Mouse (Mus musculus) spleen, adult 2 months (tissue): ENCODE measurements around the gene Olfr1200. TPM values are rescaled to one million over a fixed set of nuclear protein-coding genes. Genes with fewer than 3 reads are reported as not detected.

Experiments
- DNase-seq, 2 experiments: peaks; one replicate each; pipeline versions ENCODE4 v3.0.0 to v3.0.0-alpha.2; 2012 to 2021; ENCODE audit warnings: low spot score in 2 of 2, low read depth in 1 of 2
- H3K27ac ChIP-seq: fragments of 200-500 bp; 2 replicates; pipeline ENCODE4 v1.5.1; 2012; ENCODE audit warnings: low read length, inconsistent platforms; ENCODE audit not compliant: insufficient read depth
- H3K27me3 ChIP-seq: fragments of 200-500 bp; 2 replicates; pipeline ENCODE4 v1.6.1; 2012; ENCODE audit warnings: mild to moderate bottlenecking, moderate library complexity, low read length, inconsistent platforms; ENCODE audit not compliant: control insufficient read depth, insufficient read depth
- H3K36me3 ChIP-seq: fragments of 200-500 bp; 2 replicates; pipeline ENCODE4 v1.6.1; 2012; ENCODE audit warnings: mild to moderate bottlenecking, low read length, inconsistent platforms; ENCODE audit not compliant: control insufficient read depth, insufficient read depth
- H3K4me1 ChIP-seq: fragments of 200-500 bp; 2 replicates; pipeline ENCODE4 v1.6.1; 2011; ENCODE audit warnings: inconsistent platforms; ENCODE audit not compliant: control insufficient read depth, insufficient read depth, insufficient read length
- H3K4me3 ChIP-seq: fragments of 200-500 bp; 2 replicates; pipeline ENCODE4 v1.5.1; 2011; ENCODE audit warnings: mild to moderate bottlenecking, inconsistent platforms; ENCODE audit not compliant: insufficient read depth, insufficient read length; ENCODE audit errors: extremely low read depth
- CTCF ChIP-seq: fragments of 200-500 bp; IDR thresholded peaks from 2 replicates; pipeline ENCODE4 v1.5.1; 2011; ENCODE audit warnings: mild to moderate bottlenecking, inconsistent platforms; ENCODE audit not compliant: insufficient read depth, insufficient read length, insufficient replicate concordance; ENCODE audit errors: extremely low read depth
- POLR2A ChIP-seq: fragments of 200-500 bp; IDR thresholded peaks from 2 replicates; pipeline ENCODE4 v1.6.1; 2011; ENCODE audit warnings: low read depth, low read length, inconsistent platforms
- WGBS: fragments of 180-500 bp; shearing (Covaris S2); methylation state at CpG from one replicate; pipeline ENCODE4 v1.1.7; 2018; 5-methylcytosine and 5-hydroxymethylcytosine counted together
- polyA plus RNA-seq: library from polyadenylated mRNA; depleted of rRNA; stranded (reverse); fragments of >200 nt; gene quantifications from 2 replicates; pipeline ENCODE4 v1.2.3, GENCODE M21; 2012; rRNA removed

The Olfr1200 gene
- not detected in 2 replicates for polyA plus RNA-seq

GRCm38 (mm10) chr2:88770388-88770787, at the start of gene Olfr1200:
Gene Olfr1200, minus strand, starts transcription at chr2:88770488.
- H3K27me3 ChIP-seq = no peaks in the 10 kb centered on the region
- WGBS = 80% methylated on average over 2 of the region's 2 CpGs

DNA sequence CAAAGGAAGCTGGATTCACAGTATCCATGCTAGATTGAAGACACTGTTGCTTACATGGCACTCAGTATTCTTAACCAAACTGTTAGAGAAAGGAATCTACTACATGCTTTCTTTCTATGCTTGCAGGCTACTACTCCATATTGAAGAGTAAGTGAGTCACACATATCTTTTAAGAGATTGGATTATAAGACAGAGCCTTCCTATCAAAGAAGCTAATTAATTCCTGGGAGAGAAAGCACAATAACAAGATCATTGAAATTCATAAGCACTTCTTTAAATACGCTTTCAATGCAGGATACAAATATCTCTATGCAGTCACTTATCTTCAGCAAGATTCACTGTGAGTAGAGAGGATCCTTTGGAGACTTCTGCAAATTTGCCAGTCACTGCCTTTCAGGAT, 43.9 kb upstream of the Olfr1200 start, which contains the start of gene Olfr1202:
Gene Olfr1202, plus strand, starts transcription at position 301 of the 400 bp plus-strand sequence.
- Histone ChIP-seq H3K4me1 (no peaks in the 10 kb centered on the region), H3K4me3 (no peak within 1 kb of the TSS), H3K27me3 (no peaks in the 10 kb centered on the region), H3K27ac (no peak within 1 kb of the TSS), H3K36me3 (no peaks in the 10 kb centered on the region)
- DNase-seq = no peak
- 78% methylated on average over 1 of the region's 1 CpGs for WGBS
- TF ChIP-seq CTCF = no peak
- TF ChIP-seq POLR2A = no peak

More at GRCm38 (mm10) chr2:88770388-88770787, at the start of gene Olfr1200:
- Histone ChIP-seq H3K36me3 (no peaks in the 10 kb centered on the region), H3K4me3 (no peak within 1 kb of the TSS), H3K27ac (no peak within 1 kb of the TSS), H3K4me1 (no peaks in the 10 kb centered on the region)
- no peak for DNase-seq
- TF ChIP-seq CTCF (no peak), POLR2A (no peak)

- no peaks in the 10 kb centered on the region for H3K36me3 ChIP-seq
- 83% methylated on average over 6 of the region's 6 CpGs for WGBS
- no peak within 1 kb of the TSS for H3K4me3 ChIP-seq
- no peak within 1 kb of the TSS for H3K27ac ChIP-seq
- no peaks in the 10 kb centered on the region for H3K4me1 ChIP-seq
- no peaks in the 10 kb centered on the region for H3K27me3 ChIP-seq
- no peak for DNase-seq
- TF ChIP-seq CTCF = no peak
- no peak for TF ChIP-seq POLR2A
These were observed 22.4 kb upstream of the Olfr1200 start, which contains the start of gene Olfr1201 for GRCm38 (mm10) chr2:88792736-88793135. Gene Olfr1201, plus strand, starts transcription at chr2:88793036.

- DNase-seq = no peak
- no peaks in the 10 kb centered on the region for H3K4me1 ChIP-seq
- H3K36me3 ChIP-seq = no peaks in the 10 kb centered on the region
- WGBS = 88% methylated on average over 2 of the region's 2 CpGs
- H3K27me3 ChIP-seq = no peaks in the 10 kb centered on the region
- TF ChIP-seq POLR2A = no peak
- no peak within 1 kb of the TSS for H3K4me3 ChIP-seq
- no peak within 1 kb of the TSS for H3K27ac ChIP-seq
These were observed 9.9 kb downstream of the Olfr1200 start, which contains the start of gene Olfr1199 for GRCm38 (mm10) chr2:88760369-88760768. Gene Olfr1199, minus strand, starts transcription at chr2:88760469.

- no peak for TF ChIP-seq POLR2A
- TF ChIP-seq CTCF = no peak
- no peaks in the 10 kb centered on the region for H3K4me1 ChIP-seq
- H3K27ac ChIP-seq = no peak within 1 kb of the TSS
- no peak for DNase-seq
- H3K4me3 ChIP-seq = no peak within 1 kb of the TSS
- no peaks in the 10 kb centered on the region for H3K27me3 ChIP-seq
- H3K36me3 ChIP-seq = no peaks in the 10 kb centered on the region
- WGBS = 93% methylated on average over 2 of the region's 2 CpGs
These were observed 19.0 kb downstream of the Olfr1200 start, which contains the start of gene Olfr1198 for GRCm38 (mm10) chr2:88751270-88751669. Gene Olfr1198, minus strand, starts transcription at chr2:88751370.

GRCm38 (mm10) chr2:88743379-88743778, 26.9 kb downstream of the Olfr1200 start:
- 79% methylated on average over 3 of the region's 3 CpGs for WGBS
- no peaks in the 10 kb centered on the region for H3K4me1 ChIP-seq
- H3K4me3 ChIP-seq = no peak overlapping the region
- DNase-seq = no peak
- H3K27ac ChIP-seq = no peak overlapping the region
- H3K36me3 ChIP-seq = no peaks in the 10 kb centered on the region
- TF ChIP-seq CTCF = no peak
- no peak for TF ChIP-seq POLR2A
- no peaks in the 10 kb centered on the region for H3K27me3 ChIP-seq

GRCm38 (mm10) chr2:88732266-88732665, 38.0 kb downstream of the Olfr1200 start, which contains the start of gene Olfr1197:
Gene Olfr1197, minus strand, starts transcription at chr2:88732366.
- Histone ChIP-seq H3K4me1 (no peaks in the 10 kb centered on the region), H3K27me3 (no peaks in the 10 kb centered on the region), H3K27ac (no peak within 1 kb of the TSS), H3K36me3 (no peaks in the 10 kb centered on the region), H3K4me3 (no peak within 1 kb of the TSS)
- TF ChIP-seq CTCF = no peak
- 85% methylated on average over 1 of the region's 1 CpGs for WGBS
- DNase-seq = no peak

Other genes with a start within 250 kb of the Olfr1200 start
- gene Olfr1188, start 213.6 kb downstream of the Olfr1200 start, polyA plus RNA-seq = not detected in 2 replicates
- gene Olfr1189, start 184.0 kb downstream of the Olfr1200 start, polyA plus RNA-seq = not detected in 2 replicates
- gene Olfr1191-ps1, start 129.9 kb downstream of the Olfr1200 start, polyA plus RNA-seq = not detected in 2 replicates
- not detected in 2 replicates for gene Olfr1192-ps1, start 122.0 kb downstream of the Olfr1200 start, polyA plus RNA-seq
- not detected in 2 replicates for gene Olfr1193, start 94.9 kb downstream of the Olfr1200 start, polyA plus RNA-seq
- gene Olfr1195, start 81.3 kb downstream of the Olfr1200 start, polyA plus RNA-seq = not detected in 2 replicates
- not detected in 2 replicates for gene Olfr1196, start 65.9 kb downstream of the Olfr1200 start, polyA plus RNA-seq
- gene Olfr1197, start 38.1 kb downstream of the Olfr1200 start, polyA plus RNA-seq = not detected in 2 replicates
- not detected in 2 replicates for gene Olfr1198, start 19.1 kb downstream of the Olfr1200 start, polyA plus RNA-seq
- gene Olfr1199, start 10.0 kb downstream of the Olfr1200 start, polyA plus RNA-seq = not detected in 2 replicates
- not detected in 2 replicates for gene Olfr1201, start 22.5 kb upstream of the Olfr1200 start, polyA plus RNA-seq
- gene Olfr1202, start 44.0 kb upstream of the Olfr1200 start, polyA plus RNA-seq = not detected in 2 replicates
- gene Olfr1205, start 59.2 kb upstream of the Olfr1200 start, polyA plus RNA-seq = not detected in 2 replicates
- gene Olfr1204, start 78.8 kb upstream of the Olfr1200 start, polyA plus RNA-seq = not detected in 2 replicates
- not detected in 2 replicates for gene Olfr1206, start 92.7 kb upstream of the Olfr1200 start, polyA plus RNA-seq
- gene Olfr1208, start 131.8 kb upstream of the Olfr1200 start, polyA plus RNA-seq = not detected in 2 replicates
- not detected in 2 replicates for gene Olfr1209, start 144.7 kb upstream of the Olfr1200 start, polyA plus RNA-seq
- gene Olfr1211, start 167.6 kb upstream of the Olfr1200 start, polyA plus RNA-seq = not detected in 2 replicates
- gene Olfr1212, start 183.5 kb upstream of the Olfr1200 start, polyA plus RNA-seq = not detected in 2 replicates
- not detected in 2 replicates for gene Gm13762, start 209.8 kb upstream of the Olfr1200 start, polyA plus RNA-seq
- gene Olfr1214, start 222.2 kb upstream of the Olfr1200 start, polyA plus RNA-seq = not detected in 2 replicates
- not detected in 2 replicates for gene Olfr1215, start 236.5 kb upstream of the Olfr1200 start, polyA plus RNA-seq
- not detected in 2 replicates for gene Olfr1216, start 247.9 kb upstream of the Olfr1200 start, polyA plus RNA-seq